Mouse (Mus musculus): ENCODE results near the gene Lpp. TPM values are rescaled to one million over a fixed set of nuclear protein-coding genes. Genes with fewer than 3 reads are reported as not detected.

Gene Lpp
- polyA plus RNA-seq, 1 experiment from 2014 or later, result 10.7 TPM

- peak; percentile 81 for TF ChIP-seq EP300 (IDR thresholded peaks at IDR 0.05; ENCODE audit: low read depth)
- no peak for TF ChIP-seq CTCF (IDR thresholded peaks at IDR 0.05; ENCODE audit: low read depth)
- Histone ChIP-seq H3K4me2 (ENCODE audit: low read depth, low read length) (no peak overlapping the region), H3K27ac (ENCODE audit: low read depth) (peak overlapping the region; percentile 49; the same call in 1 of the 2 replicates), H3K9me3 (ENCODE audit: low read length) (no peaks in the 10 kb centered on the region), H3K4me1 (ENCODE audit: insufficient read depth) (0 out of 2 replicates have a peak, but pooled peaks cover 2% of the 10 kb centered on the region), H3K4me3 (ENCODE audit: low read depth, low read length) (no peak overlapping the region), H3K9ac (replicated peaks) (no peak overlapping the region), H3K27me3 (ENCODE audit: insufficient read depth, low read length) (no peaks in the 10 kb centered on the region), H3K36me3 (replicated peaks; ENCODE audit: insufficient read depth, low read length) (no peaks in the 10 kb centered on the region)
- 46% methylated on average over 3 of the region's 3 CpGs for WGBS (ENCODE audit: insufficient replicate concordance)
- ATAC-seq, result peak; percentile 86
- no peak for DNase-seq
Observed at GRCm38 (mm10) chr16:24781922-24782321, 388.6 kb downstream of the Lpp start.

DNA sequence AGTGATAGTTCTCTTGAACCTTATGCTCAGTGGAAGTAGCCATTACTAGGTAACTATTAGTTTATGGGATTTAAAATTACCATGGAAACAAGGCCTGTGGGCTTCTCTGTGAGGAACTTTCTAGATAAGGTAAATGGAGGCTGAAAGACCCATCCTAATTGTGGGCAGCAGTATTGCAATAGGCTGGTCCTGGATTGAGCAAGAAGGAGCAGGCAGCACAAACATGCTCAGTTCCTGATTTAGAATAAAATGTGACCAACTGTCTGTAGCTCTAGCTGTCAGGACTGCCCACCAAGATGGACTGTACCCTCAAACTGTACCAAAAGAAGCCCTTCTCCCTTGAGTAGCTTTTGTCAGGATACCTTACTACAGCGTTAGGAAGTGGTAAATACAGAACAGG lies 392.3 kb downstream of the Lpp start:
- Histone ChIP-seq H3K4me2 (ENCODE audit: low read depth, low read length) (no peak overlapping the region), H3K4me1 (ENCODE audit: insufficient read depth) (0 out of 2 replicates have a peak, but pooled peaks cover 2% of the 10 kb centered on the region), H3K36me3 (replicated peaks; ENCODE audit: insufficient read depth, low read length) (no peaks in the 10 kb centered on the region), H3K9me3 (ENCODE audit: low read length) (no peaks in the 10 kb centered on the region), H3K27ac (ENCODE audit: low read depth) (no peak overlapping the region), H3K9ac (replicated peaks) (no peak overlapping the region), H3K27me3 (ENCODE audit: insufficient read depth, low read length) (no peaks in the 10 kb centered on the region), H3K4me3 (ENCODE audit: low read depth, low read length) (no peak overlapping the region)
- 67% methylated on average over 1 of the region's 1 CpGs for WGBS (ENCODE audit: insufficient replicate concordance)
- TF ChIP-seq EP300 (IDR thresholded peaks at IDR 0.05; ENCODE audit: low read depth) (no peak), CTCF (IDR thresholded peaks at IDR 0.05; ENCODE audit: low read depth) (no peak)
- DNase-seq (no peak), ATAC-seq (no peak)

GRCm38 (mm10) chr16:24788973-24789372 lies 395.7 kb downstream of the Lpp start:
- H3K4me3 ChIP-seq (ENCODE audit: low read depth, low read length), result no peak overlapping the region
- no peak for DNase-seq
- H3K27me3 ChIP-seq (ENCODE audit: insufficient read depth, low read length), result no peaks in the 10 kb centered on the region
- H3K27ac ChIP-seq (ENCODE audit: low read depth), result no peak overlapping the region
- TF ChIP-seq CTCF (IDR thresholded peaks at IDR 0.05; ENCODE audit: low read depth) (no peak), EP300 (IDR thresholded peaks at IDR 0.05; ENCODE audit: low read depth) (no peak)
- H3K4me1 ChIP-seq (ENCODE audit: insufficient read depth), result no peaks in the 10 kb centered on the region
- H3K9ac ChIP-seq (replicated peaks), result no peak overlapping the region
- H3K4me2 ChIP-seq (ENCODE audit: low read depth, low read length), result no peak overlapping the region
- H3K36me3 ChIP-seq (replicated peaks; ENCODE audit: insufficient read depth, low read length), result no peaks in the 10 kb centered on the region
- no peaks in the 10 kb centered on the region for H3K9me3 ChIP-seq (ENCODE audit: low read length)
- no peak for ATAC-seq
- WGBS (ENCODE audit: insufficient replicate concordance), result 84% methylated on average over 3 of the region's 3 CpGs

GRCm38 (mm10) chr16:24791387-24791786 lies 398.1 kb downstream of the Lpp start:
- H3K27me3 ChIP-seq (ENCODE audit: insufficient read depth, low read length), result no peaks in the 10 kb centered on the region
- H3K9me3 ChIP-seq (ENCODE audit: low read length), result no peaks in the 10 kb centered on the region
- ATAC-seq, result no peak
- no peak for DNase-seq
- 86% methylated on average over 1 of the region's 1 CpGs for WGBS (ENCODE audit: insufficient replicate concordance)
- no peak for TF ChIP-seq CTCF (IDR thresholded peaks at IDR 0.05; ENCODE audit: low read depth)
- no peak for TF ChIP-seq EP300 (IDR thresholded peaks at IDR 0.05; ENCODE audit: low read depth)
- no peak overlapping the region for H3K4me3 ChIP-seq (ENCODE audit: low read depth, low read length)
- no peak overlapping the region for H3K4me2 ChIP-seq (ENCODE audit: low read depth, low read length)
- H3K27ac ChIP-seq (ENCODE audit: low read depth), result no peak overlapping the region
- H3K4me1 ChIP-seq (ENCODE audit: insufficient read depth), result no peaks in the 10 kb centered on the region
- no peaks in the 10 kb centered on the region for H3K36me3 ChIP-seq (replicated peaks; ENCODE audit: insufficient read depth, low read length)
- H3K9ac ChIP-seq (replicated peaks), result no peak overlapping the region

DNA sequence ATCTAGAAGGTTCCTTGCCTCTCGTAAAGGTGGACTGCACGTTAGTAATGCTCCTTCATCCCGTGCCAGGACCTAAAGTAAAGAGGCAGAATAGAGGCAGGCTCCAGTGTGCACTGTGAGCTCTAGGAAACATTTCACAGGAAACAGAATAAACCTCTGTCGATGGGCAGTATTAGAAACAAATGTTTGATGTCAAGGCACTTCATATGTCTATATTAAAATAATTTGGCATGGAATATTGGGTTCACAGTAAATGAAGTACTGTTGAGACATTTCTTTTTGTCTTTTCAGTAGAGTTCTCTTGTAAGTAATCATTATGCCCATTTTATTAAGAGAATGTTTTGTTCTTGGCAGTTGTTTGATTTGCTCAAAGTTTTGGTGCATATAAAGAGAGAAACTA lies 398.7 kb downstream of the Lpp start:
- no peak overlapping the region for H3K4me3 ChIP-seq (ENCODE audit: low read depth, low read length)

DNA sequence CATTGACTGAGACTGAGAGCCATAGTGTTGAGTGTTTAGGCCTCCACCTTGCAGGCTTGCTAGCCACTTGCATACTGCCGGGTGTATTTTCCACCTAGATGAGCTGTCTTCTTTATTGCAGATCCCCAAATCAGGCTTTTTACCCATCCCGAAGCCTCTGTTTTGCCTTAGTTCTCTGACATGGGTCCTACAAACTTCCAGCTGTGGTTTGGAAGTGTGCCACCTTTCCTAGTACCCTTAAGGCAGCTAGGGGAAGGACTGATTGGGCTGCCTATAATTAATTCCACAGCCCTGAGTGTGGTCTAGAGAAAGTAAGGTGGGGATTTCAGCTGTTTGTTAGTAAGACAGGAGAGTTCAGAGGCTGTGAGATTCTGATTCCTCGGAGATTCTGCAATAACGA lies 399.5 kb downstream of the Lpp start:
- no peaks in the 10 kb centered on the region for H3K9me3 ChIP-seq (ENCODE audit: low read length)
- ATAC-seq (no peak), DNase-seq (no peak)
- no peaks in the 10 kb centered on the region for H3K4me1 ChIP-seq (ENCODE audit: insufficient read depth)
- H3K27me3 ChIP-seq (ENCODE audit: insufficient read depth, low read length), result no peaks in the 10 kb centered on the region
- H3K9ac ChIP-seq (replicated peaks), result no peak overlapping the region
- 84% methylated on average over 4 of the region's 4 CpGs for WGBS (ENCODE audit: insufficient replicate concordance)
- TF ChIP-seq EP300 (IDR thresholded peaks at IDR 0.05; ENCODE audit: low read depth) (no peak), CTCF (IDR thresholded peaks at IDR 0.05; ENCODE audit: low read depth) (no peak)
- H3K36me3 ChIP-seq (replicated peaks; ENCODE audit: insufficient read depth, low read length), result no peaks in the 10 kb centered on the region
- no peak overlapping the region for H3K4me2 ChIP-seq (ENCODE audit: low read depth, low read length)
- no peak overlapping the region for H3K27ac ChIP-seq (ENCODE audit: low read depth)
- H3K4me3 ChIP-seq (ENCODE audit: low read depth, low read length), result no peak overlapping the region

More for the DNA sequence above, 398.7 kb downstream of the Lpp start:
- no peak overlapping the region for H3K9ac ChIP-seq (replicated peaks)
- no peak for ATAC-seq
- DNase-seq, result no peak
- H3K9me3 ChIP-seq (ENCODE audit: low read length), result no peaks in the 10 kb centered on the region
- TF ChIP-seq EP300 (IDR thresholded peaks at IDR 0.05; ENCODE audit: low read depth) (no peak), CTCF (IDR thresholded peaks at IDR 0.05; ENCODE audit: low read depth) (no peak)
- 77% methylated on average over 4 of the region's 4 CpGs for whole genome bisulfite sequencing (ENCODE audit: insufficient replicate concordance)
- H3K36me3 ChIP-seq (replicated peaks; ENCODE audit: insufficient read depth, low read length), result no peaks in the 10 kb centered on the region
- no peak overlapping the region for H3K4me2 ChIP-seq (ENCODE audit: low read depth, low read length)
- H3K4me1 ChIP-seq (ENCODE audit: insufficient read depth), result no peaks in the 10 kb centered on the region
- H3K27me3 ChIP-seq (ENCODE audit: insufficient read depth, low read length), result no peaks in the 10 kb centered on the region
- H3K27ac ChIP-seq (ENCODE audit: low read depth), result no peak overlapping the region

DNA sequence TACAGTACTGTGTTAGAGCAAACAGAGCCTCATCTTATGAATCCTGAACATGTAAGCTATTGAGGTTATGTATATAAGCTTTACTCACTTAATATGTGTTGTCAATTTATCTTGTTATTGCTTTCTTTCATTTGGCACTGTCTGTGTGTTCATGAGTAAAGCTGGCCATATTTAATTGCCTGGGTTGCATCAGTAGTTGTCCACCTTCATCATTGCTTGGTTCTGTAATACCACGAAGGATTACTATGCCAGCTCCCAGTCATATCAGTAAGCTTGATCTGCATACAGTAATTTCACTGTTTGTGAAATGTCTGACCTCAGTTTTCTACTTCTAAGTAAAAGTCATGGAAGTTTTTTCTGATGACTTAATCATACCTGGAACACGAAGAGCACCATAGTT lies 401.4 kb downstream of the Lpp start:
- WGBS (ENCODE audit: insufficient replicate concordance), result 73% methylated on average over 2 of the region's 2 CpGs
- no peak overlapping the region for H3K9ac ChIP-seq (replicated peaks)
- no peaks in the 10 kb centered on the region for H3K36me3 ChIP-seq (replicated peaks; ENCODE audit: insufficient read depth, low read length)
- H3K27ac ChIP-seq (ENCODE audit: low read depth), result no peak overlapping the region
- H3K4me3 ChIP-seq (ENCODE audit: low read depth, low read length), result no peak overlapping the region
- H3K4me1 ChIP-seq (ENCODE audit: insufficient read depth), result no peaks in the 10 kb centered on the region
- no peak for DNase-seq
- TF ChIP-seq CTCF (IDR thresholded peaks at IDR 0.05; ENCODE audit: low read depth), result no peak
- TF ChIP-seq EP300 (IDR thresholded peaks at IDR 0.05; ENCODE audit: low read depth), result no peak
- H3K27me3 ChIP-seq (ENCODE audit: insufficient read depth, low read length), result no peaks in the 10 kb centered on the region
- no peaks in the 10 kb centered on the region for H3K9me3 ChIP-seq (ENCODE audit: low read length)
- H3K4me2 ChIP-seq (ENCODE audit: low read depth, low read length), result no peak overlapping the region
- no peak for ATAC-seq

Data from liver, postnatal 0 days (tissue).